Mouse (Mus musculus) adrenal gland (tissue): ENCODE measurements at regions not wholly inside any gene's neighbourhood (a gene's known extent, or its start where the extent isn't known, plus 50 kb on each side); places are given as distances from the start of the nearest gene placed in this dataset.

Source experiments
- intact Hi-C: fragments of 180-260 bp; cut with DNase I; formaldehyde crosslinking; loops from one replicate; pipeline ENCODE4 v1.15.1; 2025

GRCm38 (mm10) chr6:111883946-111884345 lies 389.6 kb upstream of the Lmcd1 start:
- intact Hi-C loops = no loop called here

- intact Hi-C loops = no loop called here
These were observed 361.6 kb upstream of the Lmcd1 start for GRCm38 (mm10) chr6:111911997-111912396.

GRCm38 (mm10) chr6:111913771-111914405 lies 359.7 kb upstream of the Lmcd1 start:
- intact Hi-C loops = no loop called here

GRCm38 (mm10) chr6:111917248-111917721 lies 356.3 kb upstream of the Lmcd1 start:
- intact Hi-C loops = no loop called here

- intact Hi-C loops = no loop called here
These were observed 355.5 kb upstream of the Lmcd1 start for GRCm38 (mm10) chr6:111917868-111918597.

- intact Hi-C loops = no loop called here
These were observed 341.0 kb upstream of the Lmcd1 start for GRCm38 (mm10) chr6:111932596-111932995.

GRCm38 (mm10) chr6:111954401-111954800 lies 319.2 kb upstream of the Lmcd1 start:
- intact Hi-C loops = no loop called here

- intact Hi-C loops = no loop called here
These were observed 307.8 kb upstream of the Lmcd1 start for GRCm38 (mm10) chr6:111965766-111966165.

GRCm38 (mm10) chr6:111985452-111985851 lies 288.1 kb upstream of the Lmcd1 start:
- intact Hi-C loops = no loop called here

GRCm38 (mm10) chr6:111995823-111996222 lies 277.7 kb upstream of the Lmcd1 start:
- intact Hi-C loops = no loop called here

GRCm38 (mm10) chr6:112003784-112004471 lies 269.6 kb upstream of the Lmcd1 start:
- intact Hi-C loops = no loop called here

GRCm38 (mm10) chr6:112026261-112027205 lies 247.0 kb upstream of the Lmcd1 start:
- intact Hi-C loops = no loop called here

- intact Hi-C loops = no loop called here
These were observed 222.9 kb upstream of the Lmcd1 start for GRCm38 (mm10) chr6:112050548-112051184.

GRCm38 (mm10) chr6:112052193-112052592 lies 221.4 kb upstream of the Lmcd1 start:
- intact Hi-C loops = no loop called here

- intact Hi-C loops = no loop called here
These were observed 215.7 kb upstream of the Lmcd1 start for GRCm38 (mm10) chr6:112057895-112058294.

- intact Hi-C loops = no loop called here
These were observed 210.6 kb upstream of the Lmcd1 start for GRCm38 (mm10) chr6:112062956-112063355.

- intact Hi-C loops = loop anchor here (10.0 kb wide), 1 partner anchor 1546 kb away; no protein-coding TSS in a partner anchor
These were observed 183.0 kb upstream of the Lmcd1 start for GRCm38 (mm10) chr6:112090597-112090996.

- intact Hi-C loops = loop anchor here (10.0 kb wide), 1 partner anchor 1546 kb away; no protein-coding TSS in a partner anchor
These were observed 182.3 kb upstream of the Lmcd1 start for GRCm38 (mm10) chr6:112091125-112091763.

GRCm38 (mm10) chr6:112093300-112093699 lies 180.3 kb upstream of the Lmcd1 start:
- intact Hi-C loops = loop anchor here (10.0 kb wide), 1 partner anchor 1548 kb away; no protein-coding TSS in a partner anchor

- intact Hi-C loops = loop anchor here (10.0 kb wide), 1 partner anchor 1553 kb away; no protein-coding TSS in a partner anchor
These were observed 175.9 kb upstream of the Lmcd1 start for GRCm38 (mm10) chr6:112097699-112098098.
